9 mouse cellular contexts compared by ENCODE assay signal in genomic region chr12:25310293-25310946, GRCm38 (mm10).
A peak's percentile ranks its signal among the peaks of the same experiment; 100 is the strongest.
DNase-seq lines count a peak whose midpoint lies in the region; ATAC-seq and TF ChIP-seq lines count a peak whose summit lies in the region.
"Had no signal": no experiment of that assay in that cellular context is flagged by ENCODE, and none has a peak within 500 bp of the region (broad histone marks: within the 10 kb centered on the region; RNA-seq: fewer than 3 reads in every experiment).

No protein-coding gene starts in this region.

- DNase-seq in adipocyte (ENCODE audit: low spot score): peak; percentile 53
- DNase-seq in fat pad, adult 2 months (ENCODE audit: extremely low read depth, low read depth, low spot score): peak; percentile 42
- DNase-seq in lung, embryonic 14.5 days: peak; percentile 69
- no peak for DNase-seq in forebrain, postnatal 0 days
- DNase-seq: cerebellum, adult 11 months had no signal

- peaks cover 11% of the 10 kb centered on the region for H3K4me1 ChIP-seq in heart, embryonic 16.5 days (ENCODE audit: control insufficient read depth, insufficient read depth, low read length)
- peaks cover 6% of the 10 kb centered on the region; the same call in 1 of the 2 replicates for H3K4me1 ChIP-seq in heart, embryonic 11.5 days (ENCODE audit: control insufficient read depth, insufficient read depth, low read length)
- peaks cover 7% of the 10 kb centered on the region for H3K4me1 ChIP-seq in lung, embryonic 14.5 days (ENCODE audit: insufficient read depth)
- H3K4me1 ChIP-seq in forebrain, postnatal 0 days (ENCODE audit: insufficient read depth): no peaks in the 10 kb centered on the region

- H3K36me3 ChIP-seq in heart, embryonic 16.5 days (ENCODE audit: control insufficient read depth, insufficient read depth): no peaks in the 10 kb centered on the region
- H3K36me3 ChIP-seq in heart, embryonic 11.5 days (ENCODE audit: control insufficient read depth, insufficient read depth, low read length): no peaks in the 10 kb centered on the region
- H3K36me3 ChIP-seq in lung, embryonic 14.5 days (ENCODE audit: insufficient read depth): no peaks in the 10 kb centered on the region
- H3K36me3 ChIP-seq in forebrain, postnatal 0 days (ENCODE audit: insufficient read depth): no peaks in the 10 kb centered on the region

- no peaks in the 10 kb centered on the region for H3K9me3 ChIP-seq in heart, embryonic 16.5 days (replicated peaks; ENCODE audit: control insufficient read depth, low read length)
- no peaks in the 10 kb centered on the region for H3K9me3 ChIP-seq in heart, embryonic 11.5 days (replicated peaks; ENCODE audit: control insufficient read depth, low read length)
- no peaks in the 10 kb centered on the region for H3K9me3 ChIP-seq in lung, embryonic 14.5 days (ENCODE audit: low read depth, low read length)
- no peaks in the 10 kb centered on the region for H3K9me3 ChIP-seq in forebrain, postnatal 0 days (ENCODE audit: low read length)

- H3K27ac ChIP-seq in heart, embryonic 16.5 days (ENCODE audit: low read length): 0 out of 2 replicates have a peak overlapping the region, but pooled peaks have one; percentile 0
- no peak overlapping the region for H3K27ac ChIP-seq in heart, embryonic 11.5 days (ENCODE audit: low read depth, low read length)
- H3K27ac ChIP-seq in lung, embryonic 14.5 days (ENCODE audit: low read depth): no peak overlapping the region; the same call in 1 of the 2 replicates
- H3K27ac ChIP-seq in forebrain, postnatal 0 days (ENCODE audit: low read depth, low read length): no peak overlapping the region

- TF ChIP-seq CTCF in lung, embryonic 14.5 days (IDR thresholded peaks at IDR 0.05; ENCODE audit: low read depth): no peak
- TF ChIP-seq CTCF in forebrain, postnatal 0 days (IDR thresholded peaks at IDR 0.05; ENCODE audit: low read depth): no peak

- H3K4me3 ChIP-seq in heart, embryonic 16.5 days (ENCODE audit: low read length): no peak overlapping the region
- no peak overlapping the region for H3K4me3 ChIP-seq in heart, embryonic 11.5 days (ENCODE audit: low read depth, low read length)
- no peak overlapping the region for H3K4me3 ChIP-seq in lung, embryonic 14.5 days (ENCODE audit: low read depth, low read length)
- H3K4me3 ChIP-seq in forebrain, postnatal 0 days (ENCODE audit: low read depth, low read length): no peak overlapping the region

- H3K4me2 ChIP-seq in heart, embryonic 16.5 days (ENCODE audit: low read depth, low read length): no peak overlapping the region
- no peak overlapping the region for H3K4me2 ChIP-seq in heart, embryonic 11.5 days
- no peak overlapping the region for H3K4me2 ChIP-seq in lung, embryonic 14.5 days
- H3K4me2 ChIP-seq in forebrain, postnatal 0 days (ENCODE audit: low read depth): no peak overlapping the region

- no peaks in the 10 kb centered on the region for H3K27me3 ChIP-seq in heart, embryonic 16.5 days (ENCODE audit: control insufficient read depth, insufficient read depth, low read length)
- no peaks in the 10 kb centered on the region for H3K27me3 ChIP-seq in heart, embryonic 11.5 days (ENCODE audit: control insufficient read depth, insufficient read depth, low read length)
- H3K27me3 ChIP-seq in lung, embryonic 14.5 days (ENCODE audit: insufficient read depth, low read length): no peaks in the 10 kb centered on the region
- H3K27me3 ChIP-seq in forebrain, postnatal 0 days (ENCODE audit: insufficient read depth, low read length): no peaks in the 10 kb centered on the region

- WGBS in heart, embryonic 16.5 days: 47% methylated on average over 6 of the region's 6 CpGs
- WGBS in heart, embryonic 11.5 days (ENCODE audit: insufficient replicate concordance): 44% methylated on average over 6 of the region's 6 CpGs
- WGBS in lung, embryonic 14.5 days: 33% methylated on average over 6 of the region's 6 CpGs
- 60% methylated on average over 6 of the region's 6 CpGs for WGBS in forebrain, postnatal 0 days

- ATAC-seq in heart, embryonic 16.5 days (replicated peaks; ENCODE audit: extremely low read depth, insufficient read depth, low FRiP score): 0 out of 2 replicates have a peak, but pooled peaks have one; percentile 32
- ATAC-seq in heart, embryonic 11.5 days (replicated peaks; ENCODE audit: insufficient number of reproducible peaks, low FRiP score, low TSS enrichment): no peak
- peak; percentile 49; the same call in 1 of the 2 replicates for ATAC-seq in lung, embryonic 14.5 days (ENCODE audit: insufficient read depth)
- ATAC-seq in monocyte, adult 5-6 weeks (replicated peaks; ENCODE audit: insufficient number of reproducible peaks, low FRiP score, low TSS enrichment, poor library complexity, severe bottlenecking): no peak
- ATAC-seq in granulocyte monocyte progenitor cell, adult 5-6 weeks (replicated peaks; ENCODE audit: poor library complexity, severe bottlenecking): no peak; the same call in 1 of the 2 replicates
- no peak for ATAC-seq in forebrain, postnatal 0 days

- no peak overlapping the region for H3K9ac ChIP-seq in heart, embryonic 16.5 days (ENCODE audit: low read length)
- no peak overlapping the region for H3K9ac ChIP-seq in heart, embryonic 11.5 days (ENCODE audit: low read depth, low read length)
- no peak overlapping the region for H3K9ac ChIP-seq in lung, embryonic 14.5 days
- no peak overlapping the region for H3K9ac ChIP-seq in forebrain, postnatal 0 days

Comparison
In these comparisons a context has a peak if more than half of its experiments do, and no peak if none do; other contexts are left out.
1. ATAC-seq: peak in heart, embryonic 16.5 days (single experiment) and lung, embryonic 14.5 days (single experiment); none in heart, embryonic 11.5 days (single experiment), monocyte, adult 5-6 weeks (single experiment), granulocyte monocyte progenitor cell, adult 5-6 weeks (single experiment) and forebrain, postnatal 0 days (single experiment).